Mouse (Mus musculus) forebrain, embryonic 13.5 days (tissue): ENCODE data around the gene Chst1. TPM values are rescaled to one million over a fixed set of nuclear protein-coding genes. Genes with fewer than 3 reads are reported as not detected.

Experiments used
- ATAC-seq: fragments of 200-750 bp; cut with Nextera tagmentation; 2 replicates; pipeline ENCODE4 v1.8.0; 2017
- H3K27ac ChIP-seq: fragments of 300-500 bp; sonication (generic); 2 replicates; pipeline ENCODE4 v1.5.1; 2015; ENCODE audit warnings: inconsistent platforms, mild to moderate bottlenecking, moderate library complexity
- H3K27me3 ChIP-seq: fragments of 300-500 bp; sonication (generic); 2 replicates; pipeline ENCODE4 v1.6.1; 2015; ENCODE audit warnings: mild to moderate bottlenecking, inconsistent platforms
- H3K36me3 ChIP-seq: fragments of 300-500 bp; sonication (generic); 2 replicates; pipeline ENCODE4 v1.6.1; 2015; ENCODE audit warnings: mild to moderate bottlenecking, inconsistent platforms; ENCODE audit not compliant: poor library complexity, severe bottlenecking
- H3K4me1 ChIP-seq: fragments of 300-500 bp; sonication (generic); 2 replicates; pipeline ENCODE4 v1.6.1; 2015; ENCODE audit warnings: inconsistent platforms
- H3K4me2 ChIP-seq: fragments of 300-500 bp; sonication (generic); 2 replicates; pipeline ENCODE4 v1.6.1; 2015; ENCODE audit warnings: inconsistent platforms, mild to moderate bottlenecking, moderate library complexity
- H3K4me3 ChIP-seq: fragments of 300-500 bp; sonication (generic); 2 replicates; pipeline ENCODE4 v1.5.1; 2015; ENCODE audit warnings: mild to moderate bottlenecking, inconsistent platforms
- H3K9ac ChIP-seq: fragments of 300-500 bp; sonication (generic); 2 replicates; pipeline ENCODE4 v1.6.1; 2015; ENCODE audit warnings: mild to moderate bottlenecking, inconsistent platforms
- H3K9me3 ChIP-seq: fragments of 300-500 bp; sonication (generic); replicated peaks from 2 replicates; pipeline ENCODE4 v1.6.1; 2016; ENCODE audit warnings: inconsistent platforms
- WGBS: fragments of 180-500 bp; shearing (Covaris S2); methylation state at CpG from one replicate; pipeline ENCODE4 v1.1.7; 2015; 5-methylcytosine and 5-hydroxymethylcytosine counted together
- polyA plus RNA-seq: library from polyadenylated mRNA; unstranded; fragments of >200 nt; fragmentation: Nextera tagmentation; extraction: Ambion mirVana; gene quantifications from 2 replicates; pipeline ENCODE4 v1.2.1, GENCODE M21; 2015

Chst1 gene
- polyA plus RNA-seq, 1 experiment from 2014 or later: 18.9 TPM

- ATAC-seq: no peak
- 88% methylated on average over 14 of the region's 14 CpGs for WGBS
- H3K9me3 ChIP-seq: no peaks in the 10 kb centered on the region
Measured at GRCm38 (mm10) chr2:92614106-92614505, 14.6 kb downstream of the Chst1 start.

GRCm38 (mm10) chr2:92617077-92617756 lies 17.7 kb downstream of the Chst1 start:
- Histone ChIP-seq H3K27me3 (no peaks in the 10 kb centered on the region), H3K9ac (no peak overlapping the region), H3K4me2 (no peak overlapping the region), H3K9me3 (no peaks in the 10 kb centered on the region), H3K4me1 (no peaks in the 10 kb centered on the region), H3K27ac (no peak overlapping the region), H3K36me3 (peaks cover 21% of the 10 kb centered on the region), H3K4me3 (no peak overlapping the region)
- no peak for ATAC-seq
- 77% methylated on average over 16 of the region's 16 CpGs for WGBS

More at GRCm38 (mm10) chr2:92614106-92614505, 14.6 kb downstream of the Chst1 start:
- Histone ChIP-seq H3K27me3 (no peaks in the 10 kb centered on the region), H3K4me1 (no peaks in the 10 kb centered on the region), H3K27ac (no peak overlapping the region), H3K36me3 (peaks cover 24% of the 10 kb centered on the region), H3K4me3 (no peak overlapping the region), H3K9ac (no peak overlapping the region), H3K4me2 (no peak overlapping the region)

GRCm38 (mm10) chr2:92618016-92618415 lies 18.5 kb downstream of the Chst1 start:
- H3K4me1 ChIP-seq: no peaks in the 10 kb centered on the region
- no peaks in the 10 kb centered on the region for H3K27me3 ChIP-seq
- no peak overlapping the region for H3K4me2 ChIP-seq
- H3K9ac ChIP-seq: no peak overlapping the region
- no peak overlapping the region for H3K27ac ChIP-seq
- no peaks in the 10 kb centered on the region for H3K9me3 ChIP-seq
- H3K4me3 ChIP-seq: no peak overlapping the region
- ATAC-seq: no peak
- peaks cover 18% of the 10 kb centered on the region for H3K36me3 ChIP-seq
- 88% methylated on average over 6 of the region's 6 CpGs for WGBS

GRCm38 (mm10) chr2:92627633-92628032 lies 28.1 kb downstream of the Chst1 start:
- Histone ChIP-seq H3K36me3 (no peaks in the 10 kb centered on the region), H3K27me3 (no peaks in the 10 kb centered on the region), H3K4me2 (no peak overlapping the region), H3K9ac (no peak overlapping the region), H3K4me3 (no peak overlapping the region), H3K9me3 (no peaks in the 10 kb centered on the region), H3K27ac (no peak overlapping the region), H3K4me1 (no peaks in the 10 kb centered on the region)
- ATAC-seq: no peak
- WGBS: 81% methylated on average over 2 of the region's 2 CpGs

GRCm38 (mm10) chr2:92630799-92631198 lies 31.3 kb downstream of the Chst1 start:
- Histone ChIP-seq H3K36me3 (no peaks in the 10 kb centered on the region), H3K4me1 (no peaks in the 10 kb centered on the region), H3K9me3 (no peaks in the 10 kb centered on the region), H3K9ac (no peak overlapping the region), H3K27ac (no peak overlapping the region), H3K27me3 (no peaks in the 10 kb centered on the region), H3K4me2 (no peak overlapping the region), H3K4me3 (no peak overlapping the region)
- ATAC-seq: no peak
- 94% methylated on average over 11 of the region's 11 CpGs for WGBS

- no peak for ATAC-seq
- no peak overlapping the region for H3K27ac ChIP-seq
- no peak overlapping the region for H3K9ac ChIP-seq
- H3K4me1 ChIP-seq: no peaks in the 10 kb centered on the region
- H3K4me2 ChIP-seq: no peak overlapping the region
- WGBS: 62% methylated on average over 1 of the region's 1 CpGs
- no peaks in the 10 kb centered on the region for H3K27me3 ChIP-seq
- H3K4me3 ChIP-seq: no peak overlapping the region
- H3K9me3 ChIP-seq: no peaks in the 10 kb centered on the region
- H3K36me3 ChIP-seq: no peaks in the 10 kb centered on the region
Measured at GRCm38 (mm10) chr2:92632027-92632426, 32.5 kb downstream of the Chst1 start.

- Histone ChIP-seq H3K27ac (no peak overlapping the region), H3K27me3 (no peaks in the 10 kb centered on the region), H3K9me3 (no peaks in the 10 kb centered on the region), H3K9ac (no peak overlapping the region), H3K4me3 (no peak overlapping the region), H3K4me2 (no peak overlapping the region), H3K36me3 (no peaks in the 10 kb centered on the region), H3K4me1 (peaks cover 4% of the 10 kb centered on the region; the same call in 1 of the 2 replicates)
- WGBS: 18% methylated on average over 8 of the region's 8 CpGs
- no peak for ATAC-seq
Measured at GRCm38 (mm10) chr2:92640555-92640954, 41.0 kb downstream of the Chst1 start.

GRCm38 (mm10) chr2:92645282-92646037 lies 46.0 kb downstream of the Chst1 start:
- Histone ChIP-seq H3K27me3 (no peaks in the 10 kb centered on the region), H3K4me1 (peaks cover 4% of the 10 kb centered on the region; the same call in 1 of the 2 replicates), H3K9me3 (no peaks in the 10 kb centered on the region), H3K9ac (no peak overlapping the region), H3K36me3 (no peaks in the 10 kb centered on the region), H3K27ac (no peak overlapping the region), H3K4me3 (no peak overlapping the region), H3K4me2 (no peak overlapping the region)
- ATAC-seq: no peak
- 63% methylated on average over 7 of the region's 7 CpGs for WGBS

GRCm38 (mm10) chr2:92649154-92649801 lies 49.8 kb downstream of the Chst1 start:
- H3K27me3 ChIP-seq: no peaks in the 10 kb centered on the region
- H3K9ac ChIP-seq: no peak overlapping the region
- WGBS: 69% methylated on average over 5 of the region's 5 CpGs
- H3K4me3 ChIP-seq: no peak overlapping the region
- H3K4me1 ChIP-seq: peaks cover 4% of the 10 kb centered on the region; the same call in 1 of the 2 replicates
- H3K4me2 ChIP-seq: no peak overlapping the region
- ATAC-seq: no peak
- H3K27ac ChIP-seq: no peak overlapping the region
- no peaks in the 10 kb centered on the region for H3K9me3 ChIP-seq
- H3K36me3 ChIP-seq: no peaks in the 10 kb centered on the region

- peaks cover 2% of the 10 kb centered on the region; the same call in 1 of the 2 replicates for H3K4me1 ChIP-seq
- H3K27ac ChIP-seq: no peak overlapping the region
- 72% methylated on average over 1 of the region's 1 CpGs for WGBS
- no peak overlapping the region for H3K4me3 ChIP-seq
- no peak overlapping the region for H3K9ac ChIP-seq
- no peak for ATAC-seq
- no peaks in the 10 kb centered on the region for H3K36me3 ChIP-seq
- H3K9me3 ChIP-seq: no peaks in the 10 kb centered on the region
- H3K27me3 ChIP-seq: no peaks in the 10 kb centered on the region
- no peak overlapping the region for H3K4me2 ChIP-seq
Measured at GRCm38 (mm10) chr2:92650428-92650827, 50.9 kb downstream of the Chst1 start.

GRCm38 (mm10) chr2:92651294-92651816 lies 51.8 kb downstream of the Chst1 start:
- Histone ChIP-seq H3K4me3 (no peak overlapping the region), H3K27ac (no peak overlapping the region), H3K9me3 (no peaks in the 10 kb centered on the region), H3K27me3 (no peaks in the 10 kb centered on the region), H3K4me1 (no peaks in the 10 kb centered on the region), H3K4me2 (no peak overlapping the region), H3K36me3 (no peaks in the 10 kb centered on the region), H3K9ac (no peak overlapping the region)
- ATAC-seq: no peak
- 85% methylated on average over 7 of the region's 7 CpGs for WGBS

GRCm38 (mm10) chr2:92657189-92657588 lies 57.7 kb downstream of the Chst1 start:
- Histone ChIP-seq H3K4me3 (no peak overlapping the region), H3K27me3 (no peaks in the 10 kb centered on the region), H3K9me3 (no peaks in the 10 kb centered on the region), H3K4me1 (0 out of 2 replicates have a peak, but pooled peaks cover 5% of the 10 kb centered on the region), H3K27ac (no peak overlapping the region), H3K9ac (no peak overlapping the region), H3K4me2 (no peak overlapping the region), H3K36me3 (no peaks in the 10 kb centered on the region)
- 88% methylated on average over 2 of the region's 2 CpGs for WGBS
- ATAC-seq: no peak
